Mouse (Mus musculus) spleen, adult 2 months (tissue): ENCODE data around the gene Zfp217. TPM values are rescaled to one million over a fixed set of nuclear protein-coding genes. Genes with fewer than 3 reads are reported as not detected.
A peak's percentile ranks its signal among the peaks of the same experiment; 100 is the strongest.

ENCODE experiments used
- DNase-seq, 2 experiments: peaks; one replicate each; pipeline versions ENCODE4 v3.0.0 to v3.0.0-alpha.2; 2012 to 2021; ENCODE audit warnings: low spot score in 2 of 2, low read depth in 1 of 2
- H3K27ac ChIP-seq: fragments of 200-500 bp; 2 replicates; pipeline ENCODE4 v1.5.1; 2012; ENCODE audit warnings: low read length, inconsistent platforms; ENCODE audit not compliant: insufficient read depth
- H3K27me3 ChIP-seq: fragments of 200-500 bp; 2 replicates; pipeline ENCODE4 v1.6.1; 2012; ENCODE audit warnings: mild to moderate bottlenecking, moderate library complexity, low read length, inconsistent platforms; ENCODE audit not compliant: control insufficient read depth, insufficient read depth
- H3K36me3 ChIP-seq: fragments of 200-500 bp; 2 replicates; pipeline ENCODE4 v1.6.1; 2012; ENCODE audit warnings: mild to moderate bottlenecking, low read length, inconsistent platforms; ENCODE audit not compliant: control insufficient read depth, insufficient read depth
- H3K4me1 ChIP-seq: fragments of 200-500 bp; 2 replicates; pipeline ENCODE4 v1.6.1; 2011; ENCODE audit warnings: inconsistent platforms; ENCODE audit not compliant: control insufficient read depth, insufficient read depth, insufficient read length
- H3K4me3 ChIP-seq: fragments of 200-500 bp; 2 replicates; pipeline ENCODE4 v1.5.1; 2011; ENCODE audit warnings: mild to moderate bottlenecking, inconsistent platforms; ENCODE audit not compliant: insufficient read depth, insufficient read length; ENCODE audit errors: extremely low read depth
- CTCF ChIP-seq: fragments of 200-500 bp; IDR thresholded peaks from 2 replicates; pipeline ENCODE4 v1.5.1; 2011; ENCODE audit warnings: mild to moderate bottlenecking, inconsistent platforms; ENCODE audit not compliant: insufficient read depth, insufficient read length, insufficient replicate concordance; ENCODE audit errors: extremely low read depth
- POLR2A ChIP-seq: fragments of 200-500 bp; IDR thresholded peaks from 2 replicates; pipeline ENCODE4 v1.6.1; 2011; ENCODE audit warnings: low read depth, low read length, inconsistent platforms
- WGBS: fragments of 180-500 bp; shearing (Covaris S2); methylation state at CpG from one replicate; pipeline ENCODE4 v1.1.7; 2018; 5-methylcytosine and 5-hydroxymethylcytosine counted together
- polyA plus RNA-seq: library from polyadenylated mRNA; depleted of rRNA; stranded (reverse); fragments of >200 nt; gene quantifications from 2 replicates; pipeline ENCODE4 v1.2.3, GENCODE M21; 2012; rRNA removed

Zfp217 gene
- polyA plus RNA-seq, result 20.6 and 22.3 TPM in 2 replicates

DNA sequence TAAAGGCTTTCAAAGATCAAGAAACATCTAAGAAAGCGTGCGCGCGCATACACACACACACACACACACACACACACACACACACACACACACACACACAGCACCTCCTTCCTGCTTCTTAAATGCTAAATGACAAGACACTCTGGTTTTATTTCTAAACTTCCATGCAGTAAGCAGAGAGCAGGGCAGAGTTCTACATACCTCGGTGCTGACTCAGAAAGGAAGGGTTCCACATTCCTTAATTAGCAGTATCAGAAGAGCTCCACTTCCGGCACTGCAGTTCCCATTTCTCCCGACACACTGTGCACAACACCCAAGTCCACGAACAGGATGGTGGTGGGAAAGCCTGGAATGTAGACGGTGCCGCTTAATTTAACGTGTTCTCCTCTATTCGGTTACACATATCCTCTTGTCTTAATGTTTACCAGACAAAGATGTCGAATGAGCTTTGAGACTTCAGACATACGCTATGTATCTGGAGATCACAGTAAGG is at the start of gene Zfp217:
TSS of gene Zfp217 (minus strand) at position 443 of the 493 bp plus-strand sequence.
- no peaks in the 10 kb centered on the region for H3K27me3 ChIP-seq
- H3K27ac ChIP-seq, result peak within 1 kb of the TSS; percentile 52
- H3K4me3 ChIP-seq, result peak within 1 kb of the TSS; percentile 9; the same call in 1 of the 2 replicates
- TF ChIP-seq POLR2A (no peak), CTCF (no peak)
- 34% methylated on average over 14 of the region's 14 CpGs for WGBS
- no peaks in the 10 kb centered on the region for H3K36me3 ChIP-seq
- no peak for DNase-seq
- peaks cover 5% of the 10 kb centered on the region; the same call in 1 of the 2 replicates for H3K4me1 ChIP-seq

DNA sequence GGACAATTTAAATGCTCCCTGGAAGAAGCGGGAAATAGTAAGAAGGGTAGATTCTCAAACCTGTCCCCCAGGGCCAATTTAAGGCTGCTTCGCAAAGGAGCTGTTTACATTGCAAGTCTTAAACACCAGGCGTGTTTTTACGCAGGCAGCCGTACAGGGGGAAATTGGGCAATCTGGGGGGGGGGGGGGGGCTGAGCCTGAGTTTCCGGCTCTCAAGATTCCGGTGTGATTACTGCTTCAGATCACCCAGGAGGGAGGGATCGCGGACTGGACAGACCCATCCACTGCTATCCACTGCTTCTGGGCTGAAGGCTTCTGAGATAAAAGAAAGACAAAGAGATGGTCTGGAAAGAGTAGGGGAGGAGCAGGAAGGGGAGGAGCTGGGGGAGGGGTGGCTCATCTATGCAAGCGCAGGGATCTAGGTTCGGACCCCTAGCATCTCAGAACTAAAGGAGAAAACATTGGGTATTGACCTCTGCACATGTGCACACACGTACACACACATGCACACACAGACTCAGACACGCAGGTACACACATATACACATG is 47.7 kb upstream of the Zfp217 start:
- no peak for DNase-seq
- no peak overlapping the region for H3K4me3 ChIP-seq
- 67% methylated on average over 13 of the region's 13 CpGs for WGBS
- no peaks in the 10 kb centered on the region for H3K27me3 ChIP-seq
- no peak overlapping the region for H3K27ac ChIP-seq
- H3K36me3 ChIP-seq, result no peaks in the 10 kb centered on the region
- TF ChIP-seq CTCF (no peak), POLR2A (no peak)
- peaks cover 4% of the 10 kb centered on the region; the same call in 1 of the 2 replicates for H3K4me1 ChIP-seq

DNA sequence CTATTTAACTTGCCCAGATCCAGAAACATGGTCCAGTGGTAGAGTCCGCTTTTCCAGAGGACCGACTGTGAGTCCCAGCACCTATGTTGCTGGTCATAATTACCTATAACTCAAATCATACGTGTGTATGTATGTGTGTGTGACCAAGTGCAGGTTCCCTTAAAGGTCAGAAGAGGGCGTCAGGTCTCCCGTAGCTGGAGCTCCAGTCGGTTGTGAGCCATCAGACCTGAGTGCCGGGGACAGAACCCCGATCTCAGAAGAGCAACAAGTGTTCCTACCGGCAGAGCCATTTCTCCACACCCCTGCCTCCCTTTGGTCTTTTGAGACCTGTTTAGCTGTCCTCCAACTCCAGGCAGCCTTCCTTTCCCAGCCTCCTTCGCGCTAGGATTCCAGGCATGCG is 46.9 kb upstream of the Zfp217 start:
- DNase-seq, result no peak
- Histone ChIP-seq H3K27ac (no peak overlapping the region), H3K36me3 (no peaks in the 10 kb centered on the region), H3K4me3 (no peak overlapping the region), H3K4me1 (peaks cover 4% of the 10 kb centered on the region; the same call in 1 of the 2 replicates), H3K27me3 (no peaks in the 10 kb centered on the region)
- WGBS, result 95% methylated on average over 12 of the region's 12 CpGs
- TF ChIP-seq CTCF, result no peak
- no peak for TF ChIP-seq POLR2A

DNA sequence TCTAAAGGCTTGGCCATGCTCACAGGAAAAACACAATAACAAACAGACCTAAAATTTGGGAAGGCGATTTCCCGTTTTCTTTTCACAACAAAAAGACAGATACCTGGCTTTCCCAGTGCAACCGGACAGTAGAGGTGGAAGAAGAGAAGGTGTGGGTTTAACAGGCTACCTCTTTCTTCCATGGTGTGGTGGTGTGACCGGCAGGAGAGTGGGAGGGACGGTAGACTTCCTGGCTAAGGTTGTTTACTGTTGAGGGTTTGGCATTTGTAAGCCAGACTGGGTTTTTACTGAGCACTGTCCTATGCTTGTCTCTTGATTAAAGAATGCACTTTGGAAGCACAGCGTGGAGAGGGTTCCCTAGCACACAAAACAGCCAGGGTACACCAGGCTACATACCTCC is 45.9 kb upstream of the Zfp217 start:
- H3K36me3 ChIP-seq, result no peaks in the 10 kb centered on the region
- TF ChIP-seq POLR2A (no peak), CTCF (no peak)
- WGBS, result 63% methylated on average over 6 of the region's 6 CpGs
- H3K27me3 ChIP-seq, result no peaks in the 10 kb centered on the region
- no peak overlapping the region for H3K27ac ChIP-seq
- peaks cover 4% of the 10 kb centered on the region; the same call in 1 of the 2 replicates for H3K4me1 ChIP-seq
- no peak overlapping the region for H3K4me3 ChIP-seq
- DNase-seq, result no peak

DNA sequence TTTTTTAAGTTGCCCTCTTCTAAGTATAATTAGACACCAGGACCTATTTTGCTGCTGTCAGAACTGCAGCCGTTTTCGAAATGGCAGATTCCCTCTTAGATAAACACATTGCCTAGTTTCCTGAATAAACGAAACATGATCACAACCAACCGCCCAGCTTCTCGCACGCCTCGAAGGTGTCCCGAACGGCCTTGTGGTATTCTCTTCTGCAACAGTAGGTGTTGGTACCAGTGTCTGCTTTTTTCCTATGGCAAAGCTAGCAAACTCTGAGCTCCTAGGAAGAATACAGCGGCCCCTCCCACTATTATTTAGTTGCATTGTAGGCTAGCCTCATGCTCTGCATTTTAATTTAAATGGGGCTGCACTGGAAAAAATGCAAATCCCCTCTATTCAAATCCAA is 45.3 kb upstream of the Zfp217 start:
- DNase-seq, result no peak
- no peak for TF ChIP-seq CTCF
- no peak for TF ChIP-seq POLR2A
- Histone ChIP-seq H3K36me3 (no peaks in the 10 kb centered on the region), H3K27ac (no peak overlapping the region), H3K4me3 (no peak overlapping the region), H3K27me3 (no peaks in the 10 kb centered on the region), H3K4me1 (peaks cover 4% of the 10 kb centered on the region; the same call in 1 of the 2 replicates)
- 23% methylated on average over 10 of the region's 10 CpGs for WGBS

DNA sequence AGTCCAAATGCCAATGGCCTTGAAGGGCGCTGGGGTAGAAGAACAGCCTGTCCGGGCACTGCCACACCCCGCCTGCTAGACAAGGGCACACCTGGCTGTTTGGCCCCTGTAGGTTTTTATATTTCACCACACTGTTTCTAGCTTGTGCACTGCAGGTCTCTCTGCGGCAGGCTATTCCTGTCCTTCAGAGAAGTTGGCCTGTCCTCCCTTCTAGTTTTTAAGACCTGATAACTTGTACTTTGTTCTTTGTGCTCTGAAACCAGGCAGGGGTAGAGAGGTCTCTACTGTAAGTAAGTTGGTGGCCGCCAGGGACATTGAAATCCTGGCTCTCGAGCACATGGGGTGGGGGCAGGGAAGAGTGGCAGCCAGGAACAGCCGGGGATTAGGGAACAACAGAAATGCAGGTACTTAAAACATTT is 44.8 kb upstream of the Zfp217 start:
- DNase-seq, result no peak
- WGBS, result 48% methylated on average over 7 of the region's 7 CpGs
- H3K27me3 ChIP-seq, result no peaks in the 10 kb centered on the region
- H3K27ac ChIP-seq, result no peak overlapping the region
- H3K36me3 ChIP-seq, result no peaks in the 10 kb centered on the region
- H3K4me1 ChIP-seq, result peaks cover 4% of the 10 kb centered on the region; the same call in 1 of the 2 replicates
- no peak for TF ChIP-seq CTCF
- no peak overlapping the region for H3K4me3 ChIP-seq

DNA sequence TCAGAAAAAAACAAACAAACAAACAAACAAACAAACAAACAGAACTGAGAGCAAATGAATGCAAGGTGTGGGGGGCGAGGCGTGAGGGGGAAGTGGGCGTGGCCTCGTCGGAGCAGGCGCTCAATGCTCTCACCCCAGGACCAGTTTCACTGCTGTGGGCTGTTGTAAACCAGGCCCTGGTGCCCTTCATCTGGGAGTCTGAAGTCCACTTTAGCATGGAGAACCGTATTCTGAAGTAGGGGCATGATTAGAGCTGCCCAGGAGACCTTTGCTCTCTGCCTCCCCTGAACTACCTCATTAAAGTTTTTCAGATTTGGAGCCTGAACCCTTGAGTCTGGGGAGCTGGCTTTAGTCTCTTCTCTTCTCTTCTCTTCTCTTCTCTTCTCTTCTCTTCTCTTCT is 40.8 kb upstream of the Zfp217 start:
- H3K36me3 ChIP-seq, result no peaks in the 10 kb centered on the region
- H3K27me3 ChIP-seq, result no peaks in the 10 kb centered on the region
- no peak overlapping the region for H3K27ac ChIP-seq
- DNase-seq, result no peak
- peaks cover 8% of the 10 kb centered on the region; the same call in 1 of the 2 replicates for H3K4me1 ChIP-seq
- TF ChIP-seq CTCF, result no peak
- TF ChIP-seq POLR2A, result no peak
- WGBS, result 91% methylated on average over 7 of the region's 7 CpGs
- H3K4me3 ChIP-seq, result no peak overlapping the region
